Mouse (Mus musculus): ENCODE data around the gene Gpr68. TPM values are rescaled to one million over a fixed set of nuclear protein-coding genes. Genes with fewer than 3 reads are reported as not detected.
A peak's percentile ranks its signal among the peaks of the same experiment; 100 is the strongest.

Gpr68 gene
- polyA plus RNA-seq, 1 experiment from 2014 or later = 0.23 TPM

DNA sequence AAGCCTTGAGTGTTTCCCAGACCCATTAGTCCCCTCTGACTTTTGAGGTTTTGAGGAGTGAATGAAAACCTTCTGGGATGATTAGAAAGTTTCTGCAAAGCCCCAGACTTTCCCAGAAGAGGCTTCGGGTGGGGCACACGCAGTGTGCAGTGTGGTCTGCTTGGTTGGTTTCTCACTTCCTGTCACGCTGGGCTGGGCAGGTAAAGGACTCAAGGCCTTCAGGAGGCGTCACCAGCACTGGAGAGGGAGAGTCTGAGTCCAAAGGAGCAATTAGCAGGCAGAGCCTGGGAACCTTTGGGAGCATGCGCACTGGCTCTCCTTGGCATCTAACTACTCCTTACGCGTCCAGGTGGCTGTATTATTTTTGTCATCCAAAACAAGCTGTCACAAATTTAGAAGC lies 50.2 kb downstream of the Gpr68 start:
- WGBS = 77% methylated on average over 7 of the region's 7 CpGs
- no peak for DNase-seq (ENCODE audit: low spot score)

DNA sequence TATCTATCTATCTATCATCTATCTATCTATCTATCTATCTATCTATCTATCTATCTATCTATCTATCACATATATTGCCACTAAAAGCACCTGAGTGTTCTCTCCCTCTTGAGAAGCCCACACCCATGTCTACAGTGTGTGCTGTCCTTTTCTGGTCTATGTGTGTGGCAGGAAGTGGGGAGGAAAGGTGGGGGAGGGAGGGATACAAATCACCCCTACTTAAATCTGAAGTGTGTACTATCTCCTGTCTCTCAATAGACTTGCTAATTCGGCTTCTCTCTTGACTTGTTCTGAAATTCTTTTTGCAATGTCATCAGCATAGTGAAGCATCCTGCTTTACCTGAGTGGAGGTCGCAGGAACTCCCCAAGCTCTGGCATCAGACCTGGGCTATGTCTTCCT lies 51.7 kb downstream of the Gpr68 start:
- Histone ChIP-seq H3K4me3 (no peak overlapping the region), H3K27ac (no peak overlapping the region), H3K27me3 (ENCODE audit: low read depth, poor library complexity, severe bottlenecking) (no peaks in the 10 kb centered on the region), H3K9me3 (replicated peaks) (no peaks in the 10 kb centered on the region), H3K4me1 (peaks cover 3% of the 10 kb centered on the region; the same call in 1 of the 2 replicates), H3K36me3 (no peaks in the 10 kb centered on the region)
- DNase-seq (ENCODE audit: low spot score) = no peak
- 86% methylated on average over 2 of the region's 2 CpGs for WGBS

More for the DNA sequence above, 50.2 kb downstream of the Gpr68 start:
- H3K4me1 ChIP-seq = peaks cover 3% of the 10 kb centered on the region; the same call in 1 of the 2 replicates
- no peaks in the 10 kb centered on the region for H3K27me3 ChIP-seq (ENCODE audit: low read depth, poor library complexity, severe bottlenecking)
- H3K27ac ChIP-seq = no peak overlapping the region
- H3K4me3 ChIP-seq = no peak overlapping the region
- no peaks in the 10 kb centered on the region for H3K36me3 ChIP-seq
- no peaks in the 10 kb centered on the region for H3K9me3 ChIP-seq (replicated peaks)

DNA sequence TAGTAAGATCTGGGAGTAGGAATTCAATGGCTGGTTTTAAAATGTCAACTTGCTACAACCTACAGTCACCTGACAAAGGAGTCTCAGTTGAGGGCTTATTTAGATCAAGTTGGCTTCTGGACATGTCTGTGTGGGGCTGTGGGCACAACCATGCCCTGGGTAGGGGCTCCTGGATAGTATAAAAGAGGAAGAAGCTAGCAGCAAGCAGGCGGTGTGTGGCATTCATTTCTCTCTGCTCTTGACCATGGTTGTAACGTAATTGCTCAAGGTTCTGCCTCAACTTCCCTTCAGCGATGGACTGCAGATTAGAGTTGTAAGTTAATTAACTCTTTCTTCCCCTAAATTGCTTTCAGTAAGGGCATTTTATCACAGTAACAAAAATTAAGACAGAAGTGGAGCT lies 55.6 kb downstream of the Gpr68 start:
- H3K9me3 ChIP-seq (replicated peaks) = no peaks in the 10 kb centered on the region
- H3K4me3 ChIP-seq = no peak overlapping the region
- H3K27me3 ChIP-seq (ENCODE audit: low read depth, poor library complexity, severe bottlenecking) = no peaks in the 10 kb centered on the region
- H3K4me1 ChIP-seq = no peaks in the 10 kb centered on the region
- no peaks in the 10 kb centered on the region for H3K36me3 ChIP-seq
- WGBS = 81% methylated on average over 3 of the region's 3 CpGs
- H3K27ac ChIP-seq = no peak overlapping the region
- DNase-seq (ENCODE audit: low spot score) = no peak

DNA sequence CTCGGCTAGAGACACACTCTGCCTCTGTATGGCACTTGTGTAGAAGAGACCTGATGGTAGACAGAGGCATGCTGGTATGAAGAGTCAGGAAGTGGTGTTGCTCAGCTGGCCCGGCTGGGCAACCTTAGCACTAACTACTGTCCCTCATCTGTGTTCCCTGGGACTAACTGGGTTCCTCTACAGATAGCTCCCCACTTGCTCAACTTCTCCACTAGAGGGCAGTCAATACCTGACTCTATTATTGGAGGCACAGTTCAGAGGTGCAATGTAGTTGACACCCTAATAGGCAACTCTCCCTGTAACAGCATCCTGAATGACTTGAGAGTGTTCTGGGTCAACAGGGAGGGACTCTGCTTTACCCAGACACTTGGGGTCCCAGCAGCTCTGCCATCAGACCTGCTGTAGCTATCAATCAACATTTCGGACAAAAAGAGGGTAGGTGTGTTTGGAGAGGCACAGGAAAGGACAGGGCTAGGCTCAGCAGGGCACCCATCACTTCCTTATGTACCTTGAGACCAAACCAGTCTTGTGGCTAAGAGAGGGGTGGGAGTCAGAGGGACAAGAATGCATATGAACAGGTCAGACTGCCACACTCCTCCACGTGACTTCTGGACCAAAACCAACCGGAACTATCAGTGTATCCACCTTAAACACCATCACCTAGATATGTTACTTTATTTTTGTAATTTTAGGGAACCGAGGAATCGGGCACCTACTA lies 58.4 kb downstream of the Gpr68 start:
- no peaks in the 10 kb centered on the region for H3K4me1 ChIP-seq
- 78% methylated on average over 7 of the region's 7 CpGs for whole genome bisulfite sequencing
- no peaks in the 10 kb centered on the region for H3K27me3 ChIP-seq (ENCODE audit: low read depth, poor library complexity, severe bottlenecking)
- no peak overlapping the region for H3K4me3 ChIP-seq
- peak; percentile 49 for DNase-seq (ENCODE audit: low spot score)
- no peaks in the 10 kb centered on the region for H3K9me3 ChIP-seq (replicated peaks)
- H3K36me3 ChIP-seq = no peaks in the 10 kb centered on the region
- H3K27ac ChIP-seq = no peak overlapping the region

- Histone ChIP-seq H3K27ac (no peak overlapping the region), H3K4me1 (no peaks in the 10 kb centered on the region), H3K9me3 (replicated peaks) (no peaks in the 10 kb centered on the region), H3K4me3 (no peak overlapping the region), H3K27me3 (ENCODE audit: low read depth, poor library complexity, severe bottlenecking) (no peaks in the 10 kb centered on the region), H3K36me3 (no peaks in the 10 kb centered on the region)
- no peak for DNase-seq (ENCODE audit: low spot score)
- WGBS = 66% methylated on average over 11 of the region's 11 CpGs
Measured at GRCm38 (mm10) chr12:100847437-100848080, 60.4 kb downstream of the Gpr68 start.

DNA sequence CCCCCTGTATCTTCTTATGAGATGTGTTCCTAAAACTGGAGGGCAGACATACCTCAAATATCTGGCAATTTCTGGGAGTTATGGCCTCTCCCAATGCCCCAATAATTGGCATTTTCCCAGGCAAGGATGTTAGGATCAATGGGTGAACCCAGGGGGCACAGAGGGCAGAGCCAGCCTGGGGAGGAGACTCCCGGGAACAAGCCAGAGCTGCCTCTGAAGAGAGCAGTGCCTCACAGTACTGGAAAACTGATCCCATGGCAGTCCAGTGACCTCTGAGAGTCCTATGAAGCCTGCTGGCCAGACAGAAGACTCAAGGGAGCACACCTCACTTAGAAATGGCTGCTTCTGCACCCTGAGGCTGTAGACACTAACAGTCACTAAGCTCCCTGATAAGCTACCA lies 61.4 kb downstream of the Gpr68 start:
- no peaks in the 10 kb centered on the region for H3K27me3 ChIP-seq (ENCODE audit: low read depth, poor library complexity, severe bottlenecking)
- 35% methylated on average over 1 of the region's 1 CpGs for WGBS
- H3K27ac ChIP-seq = no peak overlapping the region
- no peaks in the 10 kb centered on the region for H3K4me1 ChIP-seq
- H3K4me3 ChIP-seq = no peak overlapping the region
- no peaks in the 10 kb centered on the region for H3K9me3 ChIP-seq (replicated peaks)
- DNase-seq (ENCODE audit: low spot score) = no peak
- no peaks in the 10 kb centered on the region for H3K36me3 ChIP-seq

DNA sequence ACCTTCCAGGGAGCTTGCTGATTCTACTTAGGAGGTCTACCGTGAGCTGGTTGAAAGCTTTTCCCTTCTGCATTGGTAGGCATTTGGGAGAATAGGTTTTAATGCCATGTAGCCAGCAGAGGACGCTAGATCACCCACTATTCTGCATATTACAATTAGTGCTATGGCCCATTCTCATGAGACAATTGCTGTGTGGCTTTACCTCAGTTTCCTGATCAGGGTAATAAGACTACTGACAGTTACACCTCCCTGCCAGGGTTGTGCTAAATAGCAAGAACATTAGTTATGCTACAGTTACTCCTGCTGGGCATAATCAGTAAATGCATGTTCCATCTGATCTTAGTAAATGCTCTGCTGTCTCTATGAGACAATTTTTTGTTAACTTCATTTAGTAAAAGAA lies 62.2 kb downstream of the Gpr68 start:
- Histone ChIP-seq H3K4me3 (no peak overlapping the region), H3K9me3 (replicated peaks) (no peaks in the 10 kb centered on the region), H3K27me3 (ENCODE audit: low read depth, poor library complexity, severe bottlenecking) (no peaks in the 10 kb centered on the region), H3K4me1 (no peaks in the 10 kb centered on the region), H3K36me3 (no peaks in the 10 kb centered on the region), H3K27ac (no peak overlapping the region)
- DNase-seq (ENCODE audit: low spot score) = no peak
- WGBS = 43% methylated on average over 2 of the region's 2 CpGs

- Histone ChIP-seq H3K4me3 (no peak overlapping the region), H3K27me3 (ENCODE audit: low read depth, poor library complexity, severe bottlenecking) (no peaks in the 10 kb centered on the region), H3K36me3 (no peaks in the 10 kb centered on the region), H3K4me1 (no peaks in the 10 kb centered on the region), H3K9me3 (replicated peaks) (no peaks in the 10 kb centered on the region), H3K27ac (no peak overlapping the region)
- WGBS = 86% methylated on average over 7 of the region's 7 CpGs
- no peak for DNase-seq (ENCODE audit: low spot score)
Measured at GRCm38 (mm10) chr12:100844546-100844945, 63.5 kb downstream of the Gpr68 start.

DNA sequence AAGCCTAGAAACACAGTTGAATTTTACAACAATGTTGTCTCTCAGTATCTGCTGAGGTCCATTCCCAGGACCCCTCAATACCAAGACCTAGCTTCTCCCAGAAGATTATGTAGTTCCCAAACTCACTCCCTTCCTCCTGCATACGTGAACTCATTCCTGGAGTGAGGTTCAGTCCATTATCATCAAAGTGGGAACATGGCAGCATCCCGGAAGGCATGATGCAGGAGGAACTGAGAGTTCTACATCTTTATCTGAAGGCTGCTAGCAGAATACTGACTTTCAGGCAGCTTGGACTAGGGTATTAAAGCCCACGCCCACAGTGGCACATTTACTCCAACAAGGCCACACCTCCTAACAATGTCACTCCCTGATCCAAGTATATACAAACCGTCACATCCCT lies 64.8 kb downstream of the Gpr68 start:
- no peak overlapping the region for H3K4me3 ChIP-seq
- H3K4me1 ChIP-seq = no peaks in the 10 kb centered on the region
- H3K9me3 ChIP-seq (replicated peaks) = no peaks in the 10 kb centered on the region
- no peaks in the 10 kb centered on the region for H3K36me3 ChIP-seq
- no peaks in the 10 kb centered on the region for H3K27me3 ChIP-seq (ENCODE audit: low read depth, poor library complexity, severe bottlenecking)
- no peak for DNase-seq (ENCODE audit: low spot score)
- H3K27ac ChIP-seq = no peak overlapping the region
- 83% methylated on average over 4 of the region's 4 CpGs for WGBS

DNA sequence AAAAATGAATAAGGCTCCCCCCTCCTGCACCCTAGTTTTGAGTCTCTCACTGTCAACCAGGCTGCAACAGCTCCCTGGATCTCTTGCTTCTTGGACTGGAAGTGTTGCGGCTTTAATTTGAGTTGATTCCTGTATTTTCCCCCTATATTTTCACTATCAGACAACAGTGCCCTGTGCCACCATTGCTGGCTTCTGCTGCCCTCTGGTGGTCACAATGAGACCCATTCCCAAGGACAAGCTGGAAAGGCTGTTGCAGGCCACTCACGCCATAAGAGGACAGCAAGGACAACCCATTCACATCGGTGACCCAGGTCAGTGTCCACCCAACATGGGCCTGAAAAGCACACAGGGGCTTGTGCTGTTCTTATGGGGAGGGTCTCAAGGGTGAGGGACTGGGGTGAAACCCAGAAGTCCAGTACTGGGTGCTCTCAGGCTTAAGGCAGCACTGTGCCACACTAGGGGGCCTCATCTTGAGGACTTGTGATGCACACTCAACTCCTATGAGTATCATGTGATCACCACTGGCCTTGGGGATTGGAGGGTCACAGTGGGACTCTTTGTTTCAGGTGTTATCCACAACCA lies 66.7 kb downstream of the Gpr68 start:
- no peaks in the 10 kb centered on the region for H3K9me3 ChIP-seq (replicated peaks)
- no peaks in the 10 kb centered on the region for H3K4me1 ChIP-seq
- no peak overlapping the region for H3K4me3 ChIP-seq
- no peaks in the 10 kb centered on the region for H3K27me3 ChIP-seq (ENCODE audit: low read depth, poor library complexity, severe bottlenecking)
- no peaks in the 10 kb centered on the region for H3K36me3 ChIP-seq
- DNase-seq (ENCODE audit: low spot score) = peak; percentile 90
- 48% methylated on average over 3 of the region's 3 CpGs for WGBS
- no peak overlapping the region for H3K27ac ChIP-seq

- no peaks in the 10 kb centered on the region for H3K4me1 ChIP-seq
- WGBS = 85% methylated on average over 6 of the region's 6 CpGs
- H3K36me3 ChIP-seq = no peaks in the 10 kb centered on the region
- no peak overlapping the region for H3K4me3 ChIP-seq
- no peak for DNase-seq (ENCODE audit: low spot score)
- H3K27me3 ChIP-seq (ENCODE audit: low read depth, poor library complexity, severe bottlenecking) = no peaks in the 10 kb centered on the region
- H3K27ac ChIP-seq = no peak overlapping the region
- H3K9me3 ChIP-seq (replicated peaks) = no peaks in the 10 kb centered on the region
Measured at GRCm38 (mm10) chr12:100839926-100840325, 68.1 kb downstream of the Gpr68 start.

- no peak for DNase-seq (ENCODE audit: low spot score)
- WGBS = 43% methylated on average over 8 of the region's 8 CpGs
- Histone ChIP-seq H3K4me3 (no peak overlapping the region), H3K27me3 (ENCODE audit: low read depth, poor library complexity, severe bottlenecking) (no peaks in the 10 kb centered on the region), H3K9me3 (replicated peaks) (no peaks in the 10 kb centered on the region), H3K36me3 (no peaks in the 10 kb centered on the region), H3K27ac (no peak overlapping the region), H3K4me1 (no peaks in the 10 kb centered on the region)
Measured at GRCm38 (mm10) chr12:100839079-100839600, 68.9 kb downstream of the Gpr68 start.

GRCm38 (mm10) chr12:100837208-100837607 lies 70.8 kb downstream of the Gpr68 start:
- Histone ChIP-seq H3K4me3 (no peak overlapping the region), H3K27me3 (ENCODE audit: low read depth, poor library complexity, severe bottlenecking) (no peaks in the 10 kb centered on the region), H3K4me1 (no peaks in the 10 kb centered on the region), H3K36me3 (no peaks in the 10 kb centered on the region), H3K9me3 (replicated peaks) (no peaks in the 10 kb centered on the region), H3K27ac (no peak overlapping the region)
- WGBS = 95% methylated on average over 3 of the region's 3 CpGs
- no peak for DNase-seq (ENCODE audit: low spot score)

Measured in limb, embryonic 10.5 days (tissue).